Mouse (Mus musculus) hindbrain, embryonic 14.5 days (tissue): ENCODE data around the gene A730061H03Rik. TPM values are rescaled to one million over a fixed set of nuclear protein-coding genes. Genes with fewer than 3 reads are reported as not detected.

Source experiments
- ATAC-seq: fragments of 200-750 bp; cut with Nextera tagmentation; 2 replicates; pipeline ENCODE4 v1.8.0; 2017; ENCODE audit warnings: moderate number of reproducible peaks, mild to moderate bottlenecking, moderate TSS enrichment, moderate library complexity; ENCODE audit not compliant: low FRiP score
- DNase-seq: peaks from one replicate; pipeline ENCODE4 v3.0.0-alpha.2; 2015; ENCODE audit warnings: low spot score
- H3K27ac ChIP-seq: fragments of 300-500 bp; sonication (generic); 2 replicates; pipeline ENCODE4 v1.5.1; 2014; ENCODE audit warnings: mild to moderate bottlenecking, moderate library complexity
- H3K27me3 ChIP-seq: fragments of 300-500 bp; sonication (generic); 2 replicates; pipeline ENCODE4 v1.6.1; 2014; ENCODE audit warnings: mild to moderate bottlenecking, low read length, mixed read lengths; ENCODE audit not compliant: control insufficient read depth, insufficient read depth
- H3K36me3 ChIP-seq: fragments of 300-500 bp; sonication (generic); replicated peaks from 2 replicates; pipeline ENCODE4 v1.6.1; 2014; ENCODE audit not compliant: control insufficient read depth, insufficient read depth
- H3K4me1 ChIP-seq: fragments of 300-500 bp; sonication (generic); replicated peaks from 2 replicates; pipeline ENCODE4 v1.6.1; 2014; ENCODE audit warnings: antibody characterized with exemption, low read length, mixed read lengths; ENCODE audit not compliant: control insufficient read depth, insufficient read depth
- H3K4me2 ChIP-seq: fragments of 300-500 bp; sonication (generic); replicated peaks from 2 replicates; pipeline ENCODE4 v1.6.1; 2014; ENCODE audit warnings: mild to moderate bottlenecking, moderate library complexity
- H3K4me3 ChIP-seq: fragments of 300-500 bp; sonication (generic); replicated peaks from 2 replicates; pipeline ENCODE4 v1.5.1; 2014; ENCODE audit warnings: mild to moderate bottlenecking, low read length
- H3K9ac ChIP-seq: fragments of 300-500 bp; sonication (generic); 2 replicates; pipeline ENCODE4 v1.6.1; 2014
- H3K9me3 ChIP-seq: fragments of 300-500 bp; sonication (generic); 2 replicates; pipeline ENCODE4 v1.6.1; 2016; ENCODE audit warnings: low read length; ENCODE audit not compliant: control insufficient read depth
- WGBS: fragments of 180-500 bp; shearing (Covaris S2); extraction: QIAGEN DNeasy Blood & Tissue Kit; methylation state at CpG from one replicate; pipeline ENCODE4 v1.1.7; 2014; 5-methylcytosine and 5-hydroxymethylcytosine counted together
- polyA plus RNA-seq: library from polyadenylated mRNA; unstranded; fragments of >200 nt; fragmentation: Nextera tagmentation; extraction: Ambion mirVana; gene quantifications from 2 replicates; pipeline ENCODE4 v1.2.1, GENCODE M21; 2014

The A730061H03Rik gene
- polyA plus RNA-seq, 1 experiment from 2014 or later, result not detected

GRCm38 (mm10) chr14:55557587-55557986, 2.6 kb downstream of the A730061H03Rik start:
- 91% methylated on average over 3 of the region's 3 CpGs for WGBS
- Histone ChIP-seq H3K4me1 (peaks cover 15% of the 10 kb centered on the region), H3K27me3 (no peaks in the 10 kb centered on the region), H3K9me3 (no peaks in the 10 kb centered on the region), H3K27ac (no peak overlapping the region), H3K4me3 (no peak overlapping the region), H3K36me3 (0 out of 2 replicates have a peak, but pooled peaks cover 3% of the 10 kb centered on the region), H3K4me2 (no peak overlapping the region), H3K9ac (no peak overlapping the region)
- DNase-seq (no peak), ATAC-seq (no peak)

- H3K27me3 ChIP-seq, result no peaks in the 10 kb centered on the region
- no peak overlapping the region for H3K27ac ChIP-seq
- peak; percentile 67 for DNase-seq
- H3K9ac ChIP-seq, result no peak overlapping the region
- H3K4me2 ChIP-seq, result no peak overlapping the region
- H3K9me3 ChIP-seq, result no peaks in the 10 kb centered on the region
- ATAC-seq, result no peak
- 32% methylated on average over 5 of the region's 5 CpGs for WGBS
- no peak overlapping the region for H3K4me3 ChIP-seq
- peaks cover 15% of the 10 kb centered on the region for H3K4me1 ChIP-seq
- no peaks in the 10 kb centered on the region for H3K36me3 ChIP-seq
Measured at GRCm38 (mm10) chr14:55557003-55557402, 3.2 kb downstream of the A730061H03Rik start.

GRCm38 (mm10) chr14:55555788-55556187, 4.4 kb downstream of the A730061H03Rik start:
- H3K4me1 ChIP-seq, result peaks cover 6% of the 10 kb centered on the region; the same call in 1 of the 2 replicates
- no peaks in the 10 kb centered on the region for H3K27me3 ChIP-seq
- WGBS, result 87% methylated on average over 3 of the region's 3 CpGs
- no peak overlapping the region for H3K4me3 ChIP-seq
- H3K36me3 ChIP-seq, result no peaks in the 10 kb centered on the region
- DNase-seq, result no peak
- H3K9me3 ChIP-seq, result no peaks in the 10 kb centered on the region
- no peak overlapping the region for H3K9ac ChIP-seq
- ATAC-seq, result no peak
- no peak overlapping the region for H3K4me2 ChIP-seq
- H3K27ac ChIP-seq, result no peak overlapping the region

- Histone ChIP-seq H3K4me1 (peaks cover 6% of the 10 kb centered on the region; the same call in 1 of the 2 replicates), H3K9ac (no peak overlapping the region), H3K4me2 (no peak overlapping the region), H3K36me3 (no peaks in the 10 kb centered on the region; the same call in 1 of the 2 replicates), H3K9me3 (no peaks in the 10 kb centered on the region), H3K27ac (no peak overlapping the region), H3K27me3 (no peaks in the 10 kb centered on the region), H3K4me3 (no peak overlapping the region)
- DNase-seq (no peak), ATAC-seq (no peak)
Measured at GRCm38 (mm10) chr14:55554635-55555034, 5.6 kb downstream of the A730061H03Rik start.

- Histone ChIP-seq H3K27me3 (no peaks in the 10 kb centered on the region), H3K4me2 (no peak overlapping the region), H3K9me3 (no peaks in the 10 kb centered on the region), H3K9ac (no peak overlapping the region), H3K4me1 (no peaks in the 10 kb centered on the region), H3K27ac (no peak overlapping the region), H3K4me3 (no peak overlapping the region), H3K36me3 (peaks cover 24% of the 10 kb centered on the region)
- DNase-seq (no peak), ATAC-seq (no peak)
- 93% methylated on average over 8 of the region's 8 CpGs for WGBS
Measured at GRCm38 (mm10) chr14:55551794-55552193, 8.4 kb downstream of the A730061H03Rik start.

GRCm38 (mm10) chr14:55551347-55551746, 8.9 kb downstream of the A730061H03Rik start:
- no peak overlapping the region for H3K4me3 ChIP-seq
- H3K4me1 ChIP-seq, result no peaks in the 10 kb centered on the region
- peaks cover 24% of the 10 kb centered on the region for H3K36me3 ChIP-seq
- H3K27me3 ChIP-seq, result no peaks in the 10 kb centered on the region
- H3K9me3 ChIP-seq, result no peaks in the 10 kb centered on the region
- WGBS, result 78% methylated on average over 5 of the region's 5 CpGs
- ATAC-seq (no peak), DNase-seq (no peak)
- no peak overlapping the region for H3K4me2 ChIP-seq
- H3K27ac ChIP-seq, result no peak overlapping the region
- H3K9ac ChIP-seq, result no peak overlapping the region

GRCm38 (mm10) chr14:55550191-55550590, 10.0 kb downstream of the A730061H03Rik start:
- H3K4me2 ChIP-seq, result no peak overlapping the region
- no peak overlapping the region for H3K4me3 ChIP-seq
- ATAC-seq (no peak), DNase-seq (no peak)
- no peaks in the 10 kb centered on the region for H3K9me3 ChIP-seq
- H3K27ac ChIP-seq, result no peak overlapping the region
- no peaks in the 10 kb centered on the region for H3K27me3 ChIP-seq
- no peak overlapping the region for H3K9ac ChIP-seq
- peaks cover 26% of the 10 kb centered on the region for H3K36me3 ChIP-seq
- no peaks in the 10 kb centered on the region for H3K4me1 ChIP-seq
- 89% methylated on average over 6 of the region's 6 CpGs for WGBS

GRCm38 (mm10) chr14:55544334-55544733, 15.9 kb downstream of the A730061H03Rik start:
- Histone ChIP-seq H3K4me2 (no peak overlapping the region), H3K27ac (no peak overlapping the region), H3K36me3 (peaks cover 31% of the 10 kb centered on the region), H3K4me1 (peaks cover 12% of the 10 kb centered on the region), H3K4me3 (no peak overlapping the region), H3K9me3 (no peaks in the 10 kb centered on the region), H3K27me3 (no peaks in the 10 kb centered on the region), H3K9ac (no peak overlapping the region)
- ATAC-seq, result no peak
- DNase-seq, result no peak
- 70% methylated on average over 9 of the region's 9 CpGs for WGBS

- H3K9ac ChIP-seq, result no peak overlapping the region
- 98% methylated on average over 12 of the region's 12 CpGs for WGBS
Measured at GRCm38 (mm10) chr14:55542268-55542667, 17.9 kb downstream of the A730061H03Rik start.

GRCm38 (mm10) chr14:55540787-55541321, 19.4 kb downstream of the A730061H03Rik start:
- peak overlapping the region; percentile 72 for H3K27ac ChIP-seq
- H3K27me3 ChIP-seq, result no peaks in the 10 kb centered on the region
- peaks cover 12% of the 10 kb centered on the region for H3K4me1 ChIP-seq
- H3K4me2 ChIP-seq, result peak overlapping the region; percentile 94
- ATAC-seq, result peak; percentile 51
- 0 out of 2 replicates have a peak, but pooled peaks cover 7% of the 10 kb centered on the region for H3K36me3 ChIP-seq
- 6% methylated on average over 10 of the region's 10 CpGs for WGBS
- H3K4me3 ChIP-seq, result peak overlapping the region; percentile 59
- peak overlapping the region; percentile 79 for H3K9ac ChIP-seq
- H3K9me3 ChIP-seq, result no peaks in the 10 kb centered on the region
- DNase-seq, result peak; percentile 78

More at GRCm38 (mm10) chr14:55542268-55542667, 17.9 kb downstream of the A730061H03Rik start:
- Histone ChIP-seq H3K27me3 (no peaks in the 10 kb centered on the region), H3K9me3 (no peaks in the 10 kb centered on the region), H3K27ac (no peak overlapping the region), H3K4me2 (no peak overlapping the region), H3K4me3 (no peak overlapping the region), H3K4me1 (peaks cover 12% of the 10 kb centered on the region), H3K36me3 (peaks cover 11% of the 10 kb centered on the region; the same call in 1 of the 2 replicates)
- no peak for ATAC-seq
- DNase-seq, result no peak
